Mouse (Mus musculus) brain, embryonic 14.5 days (tissue): ENCODE measurements around the gene Relch.

Experiments used
- CTCF ChIP-seq: fragments of 200-500 bp; IDR thresholded peaks from 2 replicates; pipeline ENCODE4 v1.5.1; 2012; ENCODE audit warnings: inconsistent platforms, mild to moderate bottlenecking, moderate library complexity, borderline replicate concordance; ENCODE audit not compliant: insufficient read depth, insufficient read length; ENCODE audit errors: extremely low read depth
- POLR2A ChIP-seq: fragments of 200-500 bp; IDR thresholded peaks from 2 replicates; pipeline ENCODE4 v1.6.1; 2012; ENCODE audit warnings: mild to moderate bottlenecking, inconsistent platforms, borderline replicate concordance; ENCODE audit not compliant: poor library complexity, insufficient read depth, insufficient read length, severe bottlenecking; ENCODE audit errors: extremely low read depth

DNA sequence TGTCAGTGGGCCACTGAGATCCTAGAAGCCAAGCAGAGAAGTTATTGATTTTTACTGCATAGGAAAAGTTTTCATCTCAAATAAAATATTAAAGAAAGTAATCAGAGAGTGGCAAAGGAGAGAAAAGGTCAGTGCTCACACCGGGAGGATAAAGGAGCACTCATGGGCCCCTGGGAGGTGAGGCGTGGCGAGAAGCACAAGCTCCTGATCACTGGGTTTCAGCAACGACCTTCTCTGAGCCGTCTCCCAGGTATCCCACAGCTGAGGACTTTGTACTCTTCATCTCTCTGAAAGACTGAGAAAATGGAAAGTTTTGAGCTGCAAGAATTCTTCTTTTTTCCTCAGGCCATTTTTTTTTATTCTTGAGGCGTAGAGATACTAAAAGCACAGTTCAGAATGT lies 131.0 kb downstream of the Relch start:
- TF ChIP-seq CTCF (no peak), POLR2A (no peak)
